Mouse (Mus musculus): ENCODE results near the gene Pak7. TPM values are rescaled to one million over a fixed set of nuclear protein-coding genes. Genes with fewer than 3 reads are reported as not detected.

Gene Pak7
- polyA plus RNA-seq (2017; shearing (Covaris generic)) = not detected

DNA sequence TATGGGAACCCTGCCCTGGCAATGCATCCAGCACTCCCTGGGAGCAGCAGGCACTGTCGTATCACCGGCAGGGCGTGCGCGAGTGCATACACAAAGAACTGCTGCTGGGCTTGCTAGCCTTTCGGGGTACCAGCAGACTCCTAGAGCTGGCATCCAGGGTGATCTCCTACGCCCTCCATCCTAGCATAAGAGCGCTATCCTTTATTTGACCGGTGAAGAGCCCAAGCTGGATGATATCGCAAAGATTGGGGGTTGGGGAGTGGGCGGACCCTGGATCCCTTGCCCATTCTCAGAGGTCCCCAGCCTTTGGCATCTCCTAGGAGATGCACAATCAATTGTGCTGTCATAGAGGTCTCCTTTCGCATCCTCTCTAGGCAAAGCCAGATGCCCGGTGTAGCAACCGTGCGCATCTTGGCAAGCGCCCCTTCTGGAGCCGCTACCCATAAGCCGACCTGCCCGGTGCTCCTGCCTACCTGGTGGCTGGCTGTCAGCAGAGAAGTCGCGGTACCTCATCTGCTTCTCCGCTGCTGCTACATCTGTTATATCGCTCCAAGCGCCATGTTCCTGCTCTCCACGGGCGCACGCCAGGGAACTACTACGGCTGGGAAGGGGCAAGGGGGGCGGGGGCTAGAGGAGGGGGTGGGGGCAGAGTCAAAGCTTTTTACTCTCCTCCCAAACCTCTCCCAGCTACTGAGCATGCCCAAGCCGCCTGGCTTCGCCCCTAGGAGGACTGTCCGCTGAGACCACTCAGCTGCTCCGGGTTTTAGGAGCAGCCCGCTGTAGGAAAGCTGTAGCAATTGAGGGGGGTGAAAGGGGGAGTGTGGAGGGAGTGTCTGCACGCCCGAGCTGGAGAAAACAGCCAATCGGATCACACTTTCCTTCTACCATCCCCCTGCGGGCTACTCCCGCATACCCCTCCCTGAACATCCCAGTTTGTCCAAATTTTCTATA is at the start of gene Pak7:
Gene Pak7 (minus strand): TSS at position 787 of the 951 bp plus-strand sequence.

DNA sequence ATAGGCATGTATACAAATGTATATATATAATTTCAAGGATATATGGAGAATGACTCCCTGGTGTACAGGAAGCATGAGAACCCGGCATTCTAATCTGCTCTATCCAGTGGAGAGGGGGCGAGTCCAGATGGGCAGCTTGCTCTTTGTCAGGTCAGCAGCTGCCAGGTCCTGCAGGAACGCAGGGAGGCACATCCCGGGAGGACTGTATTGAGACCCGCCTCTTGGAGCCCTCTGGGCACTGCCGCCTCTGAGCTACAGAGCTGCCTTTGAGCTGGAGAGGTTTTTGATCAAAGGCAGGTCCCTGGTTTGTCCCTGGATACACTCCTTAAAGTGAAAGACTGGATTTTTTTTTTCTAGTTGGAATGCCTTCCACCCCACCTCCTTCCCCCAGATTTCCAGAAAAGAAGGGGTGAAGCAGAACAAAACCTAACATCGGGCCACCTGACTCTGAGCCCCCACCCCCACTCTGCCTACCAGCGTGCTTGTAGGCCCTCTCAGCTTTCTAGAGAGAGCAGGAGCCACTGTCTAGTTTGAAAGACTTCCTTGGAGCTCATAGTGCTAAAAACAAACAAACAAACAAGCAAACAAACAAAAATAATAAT is 336.0 kb downstream of the Pak7 start, which contains the start of gene Lamp5:
Gene Lamp5 (plus strand): TSS at position 552 of the 602 bp plus-strand sequence.

Other genes with a start within 250 kb of the Pak7 start
- gene Ankef1, start 113.9 kb upstream of the Pak7 start, polyA plus RNA-seq (2017; shearing (Covaris generic)) = 0.11 TPM